Mouse (Mus musculus) CH12.LX (cell line): ENCODE measurements around the gene Pom121. TPM values are rescaled to one million over a fixed set of nuclear protein-coding genes. Genes with fewer than 3 reads are reported as not detected.

ENCODE experiments used
- DNase-seq: peaks from one replicate; pipeline ENCODE4 v3.0.0-alpha.2; 2013; ENCODE audit errors: extremely low read depth
- H3K27ac ChIP-seq: 2 replicates; pipeline ENCODE4 v1.5.1; 2012; ENCODE audit warnings: low read depth, mild to moderate bottlenecking, control low read depth, moderate library complexity; ENCODE audit not compliant: insufficient read depth
- H3K27me3 ChIP-seq: replicated peaks from 2 replicates; pipeline ENCODE3; 2012; ENCODE audit warnings: inconsistent platforms
- H3K36me3 ChIP-seq, 2 experiments: replicated peaks in 1 of 2; 2 replicates each; pipeline versions ENCODE3 to v1.6.1; 2012; ENCODE audit warnings: inconsistent platforms in 1 of 2, low read length in 1 of 2, mild to moderate bottlenecking in 1 of 2, mixed read lengths in 1 of 2, moderate library complexity in 1 of 2; ENCODE audit not compliant: control insufficient read depth in 1 of 2, insufficient read depth in 1 of 2
- H3K4me1 ChIP-seq, 2 experiments: 2 replicates each; pipeline ENCODE4 v1.6.1; 2012; ENCODE audit warnings: inconsistent platforms in 1 of 2, moderate library complexity in 1 of 2; ENCODE audit not compliant: insufficient read depth in 2 of 2, control insufficient read depth in 1 of 2
- H3K4me2 ChIP-seq: 2 replicates; pipeline ENCODE4 v1.6.1; 2012; ENCODE audit warnings: low read depth, mild to moderate bottlenecking, control low read depth; ENCODE audit not compliant: poor library complexity, insufficient read depth, severe bottlenecking
- H3K4me3 ChIP-seq, 3 experiments: fragments of 150-350 bp in 1 of 3; sonication (generic) in 1 of 3; replicated peaks in 1 of 3; 2 replicates each; pipeline versions ENCODE3 to v1.5.1; 2011 to 2012; ENCODE audit warnings: low read depth in 2 of 3, low read length in 2 of 3, mild to moderate bottlenecking in 2 of 3, moderate library complexity in 2 of 3, control low read depth in 1 of 3, improper control_type of control experiment in 1 of 3, inconsistent platforms in 1 of 3, mixed read lengths in 1 of 3; ENCODE audit not compliant: poor library complexity in 1 of 3
- H3K79me2 ChIP-seq: replicated peaks from 2 replicates; pipeline ENCODE4 v1.6.1; 2012; ENCODE audit warnings: mild to moderate bottlenecking, moderate library complexity; ENCODE audit not compliant: control insufficient read depth, poor library complexity, insufficient read depth, severe bottlenecking; ENCODE audit errors: extremely low read depth
- H3K9ac ChIP-seq: 2 replicates; pipeline ENCODE4 v1.6.1; 2012; ENCODE audit warnings: low read depth, mild to moderate bottlenecking, control low read depth, moderate library complexity; ENCODE audit not compliant: insufficient read depth
- H3K9me3 ChIP-seq: replicated peaks from 2 replicates; pipeline ENCODE3; 2012; ENCODE audit warnings: low read length, inconsistent platforms, mixed read lengths
- BHLHE40 ChIP-seq: IDR thresholded peaks from 2 replicates; pipeline ENCODE4 v1.6.1; 2011; ENCODE audit warnings: mild to moderate bottlenecking, low read depth, low read length, improper control_type of control experiment
- CHD1 ChIP-seq: IDR thresholded peaks from 2 replicates; pipeline ENCODE4 v1.6.1; 2012; ENCODE audit warnings: low read depth, low read length, improper control_type of control experiment, inconsistent platforms
- CHD2 ChIP-seq: IDR thresholded peaks from 2 replicates; pipeline ENCODE4 v1.6.1; 2011; ENCODE audit warnings: low read length, improper control_type of control experiment
- CTCF ChIP-seq, 2 experiments: IDR thresholded peaks in 1 of 2; conservative IDR thresholded peaks in 1 of 2; 2 replicates each; pipeline ENCODE4 v1.5.1; 2011 to 2012; ENCODE audit warnings: low read depth in 2 of 2, low read length in 2 of 2, improper control_type of control experiment in 1 of 2, inconsistent platforms in 1 of 2, mild to moderate bottlenecking in 1 of 2, moderate library complexity in 1 of 2
- ELF1 ChIP-seq: IDR thresholded peaks from 2 replicates; pipeline ENCODE4 v1.6.1; 2014; ENCODE audit warnings: low read depth, mild to moderate bottlenecking, inconsistent platforms, low read length, improper control_type of control experiment
- EP300 ChIP-seq: IDR thresholded peaks from 2 replicates; pipeline ENCODE4 v1.6.1; 2011; ENCODE audit warnings: low read length, improper control_type of control experiment
- GABPA ChIP-seq: IDR thresholded peaks from 2 replicates; pipeline ENCODE4 v1.6.1; 2012; ENCODE audit warnings: low read depth, low read length, improper control_type of control experiment, inconsistent platforms; ENCODE audit not compliant: insufficient replicate concordance
- IRF4 ChIP-seq: IDR thresholded peaks from 2 replicates; pipeline ENCODE4 v1.6.1; 2014; ENCODE audit warnings: low read depth, mild to moderate bottlenecking, inconsistent platforms, low read length, improper control_type of control experiment
- JUND ChIP-seq: conservative IDR thresholded peaks from 2 replicates; pipeline ENCODE4 v1.6.1; 2011; ENCODE audit warnings: low read depth, low read length, improper control_type of control experiment
- KAT2A ChIP-seq: IDR thresholded peaks from 2 replicates; pipeline ENCODE4 v1.6.1; 2012; ENCODE audit warnings: low read length, improper control_type of control experiment, inconsistent platforms; ENCODE audit not compliant: insufficient replicate concordance
- MAFK ChIP-seq: IDR thresholded peaks from 2 replicates; pipeline ENCODE4 v1.6.1; 2011; ENCODE audit warnings: low read length, improper control_type of control experiment; ENCODE audit not compliant: insufficient replicate concordance
- MAX ChIP-seq: IDR thresholded peaks from 2 replicates; pipeline ENCODE4 v1.6.1; 2011; ENCODE audit warnings: low read length, improper control_type of control experiment
- MEF2A ChIP-seq: IDR thresholded peaks from 2 replicates; pipeline ENCODE4 v1.6.1; 2014; ENCODE audit warnings: low read depth, mild to moderate bottlenecking, inconsistent platforms, low read length, improper control_type of control experiment, borderline replicate concordance
- MXI1 ChIP-seq: IDR thresholded peaks from 2 replicates; pipeline ENCODE4 v1.6.1; 2011; ENCODE audit warnings: mild to moderate bottlenecking, low read depth, low read length, improper control_type of control experiment
- MYC ChIP-seq: IDR thresholded peaks from 2 replicates; pipeline ENCODE4 v1.6.1; 2011; ENCODE audit warnings: low read depth, mild to moderate bottlenecking, improper control_type of control experiment, low read length
- NELFE ChIP-seq: IDR thresholded peaks from 2 replicates; pipeline ENCODE4 v1.6.1; 2011; ENCODE audit warnings: low read depth, low read length, improper control_type of control experiment
- PAX5 ChIP-seq: IDR thresholded peaks from 2 replicates; pipeline ENCODE4 v1.6.1; 2012; ENCODE audit warnings: low read length, inconsistent platforms, mixed read lengths
- POLR2A ChIP-seq: IDR thresholded peaks from 2 replicates; pipeline ENCODE4 v1.6.1; 2011; ENCODE audit warnings: low read depth, mild to moderate bottlenecking, improper control_type of control experiment, low read length
- POLR2AphosphoS2 ChIP-seq: IDR thresholded peaks from 2 replicates; pipeline ENCODE4 v1.6.1; 2011; ENCODE audit warnings: low read depth, low read length, improper control_type of control experiment
- RAD21 ChIP-seq: IDR thresholded peaks from 2 replicates; pipeline ENCODE4 v1.6.1; 2011; ENCODE audit warnings: low read depth, mild to moderate bottlenecking, low read length, improper control_type of control experiment, moderate library complexity
- RCOR1 ChIP-seq: conservative IDR thresholded peaks from 2 replicates; pipeline ENCODE4 v1.6.1; 2012; ENCODE audit warnings: low read depth, mild to moderate bottlenecking, inconsistent platforms, low read length, improper control_type of control experiment
- SMC3 ChIP-seq: IDR thresholded peaks from 2 replicates; pipeline ENCODE4 v1.6.1; 2011; ENCODE audit warnings: low read depth, low read length, improper control_type of control experiment
- UBTF ChIP-seq: IDR thresholded peaks from 2 replicates; pipeline ENCODE4 v1.6.1; 2012; ENCODE audit warnings: low read depth, mild to moderate bottlenecking, inconsistent platforms, low read length, improper control_type of control experiment, moderate library complexity
- USF2 ChIP-seq: conservative IDR thresholded peaks from 2 replicates; pipeline ENCODE4 v1.6.1; 2011; ENCODE audit warnings: low read depth, low read length, improper control_type of control experiment
- ZMIZ1 ChIP-seq: IDR thresholded peaks from 2 replicates; pipeline ENCODE4 v1.6.1; 2012; ENCODE audit warnings: low read depth, mild to moderate bottlenecking, inconsistent platforms, low read length, improper control_type of control experiment
- dilution Hi-C: fragments of 300-500 bp; cut with MboI; formaldehyde crosslinking; loops from 2 replicates; pipeline ENCODE4 v1.14.3; 2020; ENCODE audit warnings: low sequenced_read_pairs; ENCODE audit not compliant: extremely low pct_unique_long_range_greater_than_20kb, extremely low pct_ligation_motif_present
- in situ Hi-C: fragments of 300-500 bp; cut with MboI; formaldehyde crosslinking; loops from 3 replicates; pipeline ENCODE4 v1.14.3; 2019; ENCODE audit warnings: low sequenced_read_pairs, low pct_ligation_motif_present, low pct_unique_long_range_greater_than_20kb, mixed read lengths
- polyA plus RNA-seq: library from polyadenylated mRNA; unstranded; fragments of >175 nt; gene quantifications from 2 replicates; pipeline ENCODE4 v1.2.1, GENCODE M21; 2012; ENCODE audit warnings: low read depth; ENCODE audit not compliant: insufficient read length
- total RNA-seq, 2 experiments: library from RNA; depleted of rRNA; stranded (reverse); fragments of 300-350 nt in 1 of 2; fragments of >200 nt in 1 of 2; gene quantifications; 2 replicates each; pipeline ENCODE4 v1.2.3; 2012 to 2014

Pom121 gene
- total and polyA plus RNA-seq, 3 experiments: 3.4 to 54.0 (median 10.4) TPM

DNA sequence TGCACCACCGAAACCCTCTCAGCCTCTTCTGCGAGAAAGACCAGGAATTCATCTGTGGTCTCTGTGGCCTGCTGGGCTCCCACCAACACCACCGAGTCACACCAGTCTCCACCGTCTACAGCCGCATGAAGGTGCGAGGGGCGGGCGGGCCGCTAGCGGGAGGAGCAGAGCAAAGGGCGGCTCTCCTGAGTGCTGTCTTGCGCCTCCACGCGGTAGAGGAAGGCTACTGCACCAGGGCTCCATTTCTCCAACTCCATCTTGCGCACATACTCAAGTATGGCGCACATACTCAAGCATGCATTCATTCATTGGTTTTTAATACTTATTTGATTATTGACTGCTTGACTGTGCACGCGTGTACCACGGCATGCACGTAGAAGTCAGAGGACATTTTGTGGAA is 40.8 kb downstream of the Pom121 start:
- in situ Hi-C loops: no loop called here
- Histone ChIP-seq H3K9me3 (no peaks in the 10 kb centered on the region), H3K4me3 (no peak overlapping the region), H3K9ac (no peak overlapping the region)
- DNase-seq: no peak
- TF ChIP-seq GABPA: no peak
- TF ChIP-seq MXI1: no peak
- TF ChIP-seq PAX5: no peak
- TF ChIP-seq ZMIZ1: no peak
- TF ChIP-seq SMC3: peak; percentile 13; the same call in 1 of the 2 replicates
- TF ChIP-seq MAFK: no peak
- TF ChIP-seq USF2: no peak
- TF ChIP-seq POLR2A: no peak
- TF ChIP-seq CTCF (conservative IDR thresholded peaks at IDR 0.05 in 1 of 2, IDR thresholded peaks at IDR 0.05 in 1 of 2; ENCODE audit: low read depth in 2 of 2, low read length in 2 of 2): peak; percentile 7 to 54; a peak in 2 of 4 replicates
- TF ChIP-seq EP300: no peak
- no peak for TF ChIP-seq UBTF
- TF ChIP-seq MAX: no peak
- TF ChIP-seq NELFE: no peak
- no peak for TF ChIP-seq RCOR1
- TF ChIP-seq, all 38 proteins: peak for 2
- Histone ChIP-seq H3K36me3 (no peaks in the 10 kb centered on the region), H3K27me3 (peaks cover 57% of the 10 kb centered on the region), H3K4me2 (no peak overlapping the region), H3K79me2 (no peaks in the 10 kb centered on the region), H3K4me1 (peaks cover 0 to 3% of the 10 kb centered on the region in 2 experiments; a peak in 1 of 4 replicates), H3K27ac (no peak overlapping the region)
- dilution Hi-C loops: no loop called here

GRCm38 (mm10) chr5:135352995-135353394 is 41.4 kb downstream of the Pom121 start, which contains the start of gene Trim50:
Gene Trim50 (plus strand): TSS chr5:135353295.
- H3K4me3 ChIP-seq: no peak within 1 kb of the TSS
- TF ChIP-seq MEF2A: no peak
- TF ChIP-seq GABPA: no peak
- no peak for TF ChIP-seq JUND
- TF ChIP-seq SMC3: no peak
- TF ChIP-seq MAFK: no peak
- no peak for TF ChIP-seq USF2
- TF ChIP-seq KAT2A: no peak
- TF ChIP-seq CHD2: no peak
- no peak for TF ChIP-seq CHD1
- no peak for TF ChIP-seq UBTF
- no peak for TF ChIP-seq IRF4
- no peak for TF ChIP-seq BHLHE40
- TF ChIP-seq MYC: no peak
- TF ChIP-seq RAD21: no peak
- no peak for TF ChIP-seq ELF1
- TF ChIP-seq POLR2AphosphoS2: no peak
- no peak for TF ChIP-seq MXI1
- no peak for TF ChIP-seq EP300
- TF ChIP-seq RCOR1: no peak
- H3K36me3 ChIP-seq: no peaks in the 10 kb centered on the region
- no peaks in the 10 kb centered on the region for H3K9me3 ChIP-seq
- dilution Hi-C loops (no loop called here), in situ Hi-C loops (no loop called here)
- H3K9ac ChIP-seq: no peak within 1 kb of the TSS
- H3K4me2 ChIP-seq: no peak within 1 kb of the TSS
- no peak for DNase-seq
- peaks cover 57% of the 10 kb centered on the region for H3K27me3 ChIP-seq
- no peaks in the 10 kb centered on the region for H3K79me2 ChIP-seq
- peaks cover 0 to 3% of the 10 kb centered on the region in 2 experiments; a peak in 1 of 4 replicates for H3K4me1 ChIP-seq
- no peak within 1 kb of the TSS for H3K27ac ChIP-seq
